Mouse (Mus musculus) heart, embryonic 14.5 days (tissue): Measurements from ENCODE around the gene Vamp2. TPM values are rescaled to one million over a fixed set of nuclear protein-coding genes. Genes with fewer than 3 reads are reported as not detected.

ENCODE experiments used
- ATAC-seq: fragments of 200-750 bp; cut with Nextera tagmentation; 2 replicates; pipeline ENCODE4 v1.8.0; 2017; ENCODE audit warnings: low read depth, moderate TSS enrichment; ENCODE audit not compliant: insufficient number of reproducible peaks, insufficient read depth, low FRiP score
- H3K27ac ChIP-seq, 2 experiments: fragments of 200-500 bp in 1 of 2; fragments of 300-500 bp in 1 of 2; sonication (generic) in 1 of 2; replicated peaks in 1 of 2; 2 replicates each; pipeline ENCODE4 v1.5.1; 2012 to 2014; ENCODE audit warnings: low read depth in 2 of 2, low read length in 2 of 2, control low read depth in 1 of 2, mild to moderate bottlenecking in 1 of 2, mixed read lengths in 1 of 2; ENCODE audit not compliant: control insufficient read depth in 1 of 2, insufficient read depth in 1 of 2
- H3K27me3 ChIP-seq: fragments of 300-500 bp; sonication (generic); 2 replicates; pipeline ENCODE4 v1.6.1; 2014; ENCODE audit warnings: mild to moderate bottlenecking, low read length, control low read depth; ENCODE audit not compliant: control insufficient read depth, insufficient read depth
- H3K36me3 ChIP-seq: fragments of 300-500 bp; sonication (generic); 2 replicates; pipeline ENCODE4 v1.6.1; 2014; ENCODE audit warnings: mild to moderate bottlenecking, control low read depth, low read length, mixed read lengths; ENCODE audit not compliant: control insufficient read depth, insufficient read depth
- H3K4me1 ChIP-seq, 2 experiments: fragments of 200-500 bp in 1 of 2; fragments of 300-500 bp in 1 of 2; sonication (generic) in 1 of 2; 2 replicates each; pipeline ENCODE4 v1.6.1; 2012 to 2014; ENCODE audit warnings: low read length in 2 of 2, control low read depth in 1 of 2, mixed read lengths in 1 of 2; ENCODE audit not compliant: control insufficient read depth in 2 of 2, insufficient read depth in 2 of 2
- H3K4me2 ChIP-seq: fragments of 300-500 bp; sonication (generic); 2 replicates; pipeline ENCODE4 v1.6.1; 2014; ENCODE audit warnings: mild to moderate bottlenecking, low read length
- H3K4me3 ChIP-seq, 2 experiments: fragments of 200-500 bp in 1 of 2; fragments of 300-500 bp in 1 of 2; sonication (generic) in 1 of 2; 2 replicates each; pipeline ENCODE4 v1.5.1; 2012 to 2014; ENCODE audit warnings: low read length in 2 of 2, mild to moderate bottlenecking in 2 of 2, control low read depth in 1 of 2, low read depth in 1 of 2, moderate library complexity in 1 of 2; ENCODE audit not compliant: control insufficient read depth in 1 of 2, insufficient read depth in 1 of 2
- H3K9ac ChIP-seq: fragments of 300-500 bp; sonication (generic); 2 replicates; pipeline ENCODE4 v1.6.1; 2014; ENCODE audit warnings: mild to moderate bottlenecking, low read length
- H3K9me3 ChIP-seq: fragments of 300-500 bp; sonication (generic); 2 replicates; pipeline ENCODE4 v1.6.1; 2016; ENCODE audit warnings: low read length, control low read depth; ENCODE audit not compliant: control insufficient read depth
- WGBS: fragments of 180-500 bp; shearing (Covaris S2); extraction: QIAGEN DNeasy Blood & Tissue Kit; methylation state at CpG from one replicate; pipeline ENCODE4 v1.1.7; 2014; 5-methylcytosine and 5-hydroxymethylcytosine counted together
- polyA plus RNA-seq: library from polyadenylated mRNA; unstranded; fragments of >200 nt; fragmentation: Nextera tagmentation; extraction: Ambion mirVana; gene quantifications from 2 replicates; pipeline ENCODE4 v1.2.1, GENCODE M21; 2014

Vamp2 gene
- 81.5 and 93.9 TPM in 2 replicates for polyA plus RNA-seq

DNA sequence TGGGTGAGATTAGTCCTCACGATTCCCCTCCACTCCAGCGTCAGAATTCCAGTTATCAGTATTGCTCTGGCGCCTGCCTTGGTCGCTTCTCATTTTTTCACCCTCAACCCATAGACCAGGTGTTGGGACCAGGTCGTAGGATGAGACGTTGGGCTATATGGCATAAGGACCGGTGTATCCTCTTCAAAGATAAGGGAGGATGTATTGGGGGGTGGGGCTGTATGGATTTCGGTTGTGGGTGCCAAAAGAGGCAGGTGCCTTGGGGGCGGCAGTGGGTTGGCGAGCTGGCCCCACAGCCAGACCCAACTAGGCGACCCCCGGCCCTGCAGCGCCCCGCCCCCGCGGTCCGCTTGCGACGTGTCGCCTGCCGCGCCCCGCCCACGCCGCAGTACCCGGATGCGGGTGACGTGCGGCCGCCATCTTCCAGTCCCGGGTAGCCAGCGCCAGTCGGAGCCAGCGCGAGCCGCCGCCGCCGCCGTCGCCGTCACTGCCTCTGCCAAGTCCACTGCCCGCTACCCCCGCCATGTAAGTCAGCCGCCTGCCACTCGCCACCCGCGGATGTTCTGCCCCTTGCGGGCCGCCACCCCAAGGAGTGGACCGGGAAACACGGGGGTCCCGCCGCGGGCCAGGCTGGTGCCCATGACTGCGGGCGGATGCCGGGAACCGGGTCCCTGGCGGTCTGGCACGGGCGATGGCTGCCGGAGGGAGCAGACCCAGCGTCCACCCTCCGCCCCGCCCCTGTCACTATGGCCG is at the start of gene Vamp2:
Gene Vamp2 (plus strand): TSS at position 388 of the 753 bp plus-strand sequence.
- Histone ChIP-seq H3K9me3 (no peaks in the 10 kb centered on the region), H3K27me3 (no peaks in the 10 kb centered on the region), H3K4me1 (peaks cover 19 to 39% of the 10 kb centered on the region in 2 experiments), H3K36me3 (peaks cover 34% of the 10 kb centered on the region), H3K27ac (peak within 1 kb of the TSS; percentile 96 to 98), H3K9ac (peak within 1 kb of the TSS; percentile 100), H3K4me2 (peak within 1 kb of the TSS; percentile 91), H3K4me3 (peak within 1 kb of the TSS; percentile 90 to 100)
- peak; percentile 63 for ATAC-seq
- WGBS, result under 1% methylated on average over 62 of the region's 67 CpGs

DNA sequence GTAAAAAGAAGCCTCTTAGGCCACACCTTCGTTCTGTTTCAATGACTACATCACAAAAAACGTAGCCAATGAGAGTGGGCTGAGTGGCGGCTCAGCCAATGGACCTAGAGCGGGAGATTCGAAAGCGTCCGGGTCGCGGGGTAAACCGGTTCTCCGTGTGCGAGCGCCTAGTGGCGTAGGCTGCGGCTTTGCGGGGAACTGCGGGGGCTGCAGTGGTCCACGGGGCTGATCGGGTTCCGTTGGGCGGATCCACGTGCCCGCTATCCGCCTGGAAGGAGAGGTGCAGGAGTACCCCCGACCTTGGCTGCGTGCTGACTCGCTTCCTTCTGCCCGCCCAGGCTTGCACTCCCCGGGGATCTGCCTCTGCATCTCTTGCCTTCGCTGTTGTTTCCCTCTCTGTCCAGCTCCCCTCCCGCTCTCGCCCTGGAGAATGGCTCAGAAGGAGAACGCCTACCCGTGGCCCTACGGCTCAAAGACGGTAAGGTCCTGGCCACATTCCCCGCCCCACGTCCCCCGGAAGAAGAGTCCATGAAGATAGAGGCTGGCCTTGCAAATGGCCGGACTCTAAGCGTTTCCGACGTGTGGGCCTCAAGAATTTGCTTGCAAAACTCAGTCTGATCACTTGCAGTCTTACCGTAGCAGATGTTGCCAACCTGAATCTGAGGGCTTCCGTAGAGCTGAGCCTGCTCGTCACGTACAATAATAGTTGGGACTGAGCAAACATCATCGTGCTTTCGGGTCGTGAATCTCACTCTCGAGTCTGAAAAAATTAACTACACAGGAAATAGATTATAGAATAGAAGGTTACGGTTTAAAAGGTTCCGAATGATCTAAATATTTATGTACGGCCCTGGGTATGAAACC is 42.5 kb upstream of the Vamp2 start, which contains the start of gene Aurkb:
Gene Aurkb (plus strand): TSS at position 117 of the 864 bp plus-strand sequence.
- Histone ChIP-seq H3K4me1 (peaks cover 5 to 11% of the 10 kb centered on the region in 2 experiments; a peak in 3 of 4 replicates), H3K9ac (peak within 1 kb of the TSS; percentile 75), H3K4me2 (peak within 1 kb of the TSS; percentile 78), H3K9me3 (no peaks in the 10 kb centered on the region), H3K27ac (peak within 1 kb of the TSS; percentile 78), H3K36me3 (peaks cover 33% of the 10 kb centered on the region), H3K27me3 (no peaks in the 10 kb centered on the region), H3K4me3 (peak within 1 kb of the TSS; percentile 60 to 78)
- peak; percentile 69 for ATAC-seq
- under 1% methylated on average over 54 of the region's 54 CpGs for WGBS

- Histone ChIP-seq H3K27me3 (no peaks in the 10 kb centered on the region), H3K4me3 (peak overlapping the region; percentile 60 to 78), H3K4me2 (peak overlapping the region; percentile 78), H3K4me1 (peaks cover 5 to 11% of the 10 kb centered on the region in 2 experiments; a peak in 3 of 4 replicates), H3K9me3 (no peaks in the 10 kb centered on the region), H3K9ac (peak overlapping the region; percentile 75), H3K36me3 (peaks cover 39% of the 10 kb centered on the region), H3K27ac (peak overlapping the region; percentile 0 to 78; a peak in 2 of 4 replicates)
- no peak for ATAC-seq
- WGBS, result 7% methylated on average over 9 of the region's 9 CpGs
These were observed 41.9 kb upstream of the Vamp2 start for GRCm38 (mm10) chr11:69046395-69046774.

GRCm38 (mm10) chr11:69047592-69047991 is 40.7 kb upstream of the Vamp2 start:
- 92% methylated on average over 12 of the region's 12 CpGs for WGBS
- Histone ChIP-seq H3K9ac (0 out of 2 replicates have a peak overlapping the region, but pooled peaks have one; percentile 6), H3K4me3 (no peak overlapping the region), H3K9me3 (no peaks in the 10 kb centered on the region), H3K36me3 (peaks cover 45% of the 10 kb centered on the region), H3K4me1 (peaks cover 5 to 11% of the 10 kb centered on the region in 2 experiments; a peak in 3 of 4 replicates), H3K27me3 (no peaks in the 10 kb centered on the region), H3K27ac (no peak overlapping the region), H3K4me2 (peak overlapping the region; percentile 78)
- no peak for ATAC-seq

DNA sequence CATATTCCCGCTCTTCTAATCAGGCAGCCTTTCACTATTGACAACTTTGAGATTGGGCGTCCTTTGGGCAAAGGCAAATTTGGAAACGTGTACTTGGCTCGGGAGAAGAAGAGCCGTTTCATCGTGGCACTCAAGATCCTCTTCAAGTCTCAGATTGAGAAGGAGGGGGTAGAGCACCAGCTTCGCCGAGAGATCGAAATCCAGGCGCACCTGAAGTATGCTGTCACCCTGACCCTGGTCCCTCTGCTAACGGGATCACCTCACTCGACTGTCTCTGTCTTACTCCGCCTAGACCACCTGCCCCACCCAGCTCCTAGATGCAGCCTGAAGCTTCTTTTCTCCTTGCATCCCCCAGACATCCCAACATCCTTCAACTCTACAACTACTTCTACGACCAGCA is 40.1 kb upstream of the Vamp2 start:
- ATAC-seq, result no peak
- Histone ChIP-seq H3K9ac (peak overlapping the region; percentile 21; the same call in 1 of the 2 replicates), H3K36me3 (peaks cover 45% of the 10 kb centered on the region), H3K4me1 (peaks cover 5 to 11% of the 10 kb centered on the region in 2 experiments; a peak in 3 of 4 replicates), H3K4me3 (no peak overlapping the region), H3K27ac (no peak overlapping the region), H3K9me3 (no peaks in the 10 kb centered on the region), H3K4me2 (no peak overlapping the region), H3K27me3 (no peaks in the 10 kb centered on the region)
- 83% methylated on average over 14 of the region's 14 CpGs for WGBS

DNA sequence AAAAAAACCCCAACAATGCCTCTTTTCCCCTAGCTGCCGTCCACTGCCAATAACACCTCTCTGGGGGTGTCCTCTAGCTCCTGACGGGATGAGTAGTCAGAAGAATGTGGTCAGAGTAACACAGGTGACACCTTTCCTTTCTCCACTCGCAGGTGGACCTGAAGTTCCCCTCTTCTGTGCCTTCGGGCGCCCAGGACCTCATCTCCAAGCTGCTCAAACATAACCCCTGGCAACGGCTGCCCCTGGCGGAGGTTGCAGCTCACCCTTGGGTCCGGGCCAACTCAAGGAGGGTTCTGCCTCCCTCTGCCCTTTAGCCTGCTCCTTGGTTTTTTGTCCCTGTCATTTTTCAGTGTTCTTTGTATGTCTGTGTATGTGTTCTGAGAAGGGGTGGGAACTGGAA is 37.5 kb upstream of the Vamp2 start:
- peaks cover 53% of the 10 kb centered on the region for H3K36me3 ChIP-seq
- no peak for ATAC-seq

GRCm38 (mm10) chr11:69051771-69052170 is 36.5 kb upstream of the Vamp2 start:
- Histone ChIP-seq H3K9me3 (no peaks in the 10 kb centered on the region), H3K9ac (no peak overlapping the region), H3K27me3 (no peaks in the 10 kb centered on the region), H3K36me3 (peaks cover 53% of the 10 kb centered on the region), H3K4me1 (peaks cover 3 to 6% of the 10 kb centered on the region in 2 experiments; a peak in 3 of 4 replicates), H3K27ac (no peak overlapping the region), H3K4me2 (no peak overlapping the region), H3K4me3 (no peak overlapping the region)
- ATAC-seq, result no peak
- WGBS, result 84% methylated on average over 4 of the region's 4 CpGs

More for the DNA sequence above, 37.5 kb upstream of the Vamp2 start:
- no peaks in the 10 kb centered on the region for H3K9me3 ChIP-seq
- H3K27ac ChIP-seq, result no peak overlapping the region
- H3K4me1 ChIP-seq, result peaks cover 5 to 11% of the 10 kb centered on the region in 2 experiments; a peak in 3 of 4 replicates
- WGBS, result 87% methylated on average over 8 of the region's 8 CpGs
- no peak overlapping the region for H3K9ac ChIP-seq
- no peak overlapping the region for H3K4me2 ChIP-seq
- H3K27me3 ChIP-seq, result no peaks in the 10 kb centered on the region
- H3K4me3 ChIP-seq, result no peak overlapping the region
